Mouse (Mus musculus): ENCODE results near the gene Fry. TPM values are rescaled to one million over a fixed set of nuclear protein-coding genes. Genes with fewer than 3 reads are reported as not detected.

Fry gene
- polyA plus RNA-seq, 1 experiment, result not detected

GRCm38 (mm10) chr5:150340944-150341343 lies 222.5 kb downstream of the Fry start:
- no peak for TF ChIP-seq GATA1 (IDR thresholded peaks at IDR 0.05; ENCODE audit: low read length)

- TF ChIP-seq GATA1 (IDR thresholded peaks at IDR 0.05; ENCODE audit: low read length), result no peak
Measured at GRCm38 (mm10) chr5:150342139-150342538, 223.7 kb downstream of the Fry start.

GRCm38 (mm10) chr5:150345946-150346345 lies 227.5 kb downstream of the Fry start:
- no peak for TF ChIP-seq GATA1 (IDR thresholded peaks at IDR 0.05; ENCODE audit: low read length)

- no peak for TF ChIP-seq GATA1 (IDR thresholded peaks at IDR 0.05; ENCODE audit: low read length)
Measured at GRCm38 (mm10) chr5:150346378-150346777, 227.9 kb downstream of the Fry start.

GRCm38 (mm10) chr5:150347845-150348244 lies 229.4 kb downstream of the Fry start:
- TF ChIP-seq GATA1 (IDR thresholded peaks at IDR 0.05; ENCODE audit: low read length), result no peak

GRCm38 (mm10) chr5:150348302-150348701 lies 229.9 kb downstream of the Fry start:
- no peak for TF ChIP-seq GATA1 (IDR thresholded peaks at IDR 0.05; ENCODE audit: low read length)

GRCm38 (mm10) chr5:150351191-150351590 lies 232.7 kb downstream of the Fry start:
- TF ChIP-seq GATA1 (IDR thresholded peaks at IDR 0.05; ENCODE audit: low read length), result no peak

GRCm38 (mm10) chr5:150358671-150359070 lies 240.2 kb downstream of the Fry start:
- no peak for TF ChIP-seq GATA1 (IDR thresholded peaks at IDR 0.05; ENCODE audit: low read length)

- no peak for TF ChIP-seq GATA1 (IDR thresholded peaks at IDR 0.05; ENCODE audit: low read length)
Measured at GRCm38 (mm10) chr5:150362241-150362640, 243.8 kb downstream of the Fry start.

GRCm38 (mm10) chr5:150364621-150365020 lies 246.2 kb downstream of the Fry start:
- TF ChIP-seq GATA1 (IDR thresholded peaks at IDR 0.05; ENCODE audit: low read length), result no peak

GRCm38 (mm10) chr5:150367027-150367426 lies 248.6 kb downstream of the Fry start:
- TF ChIP-seq GATA1 (IDR thresholded peaks at IDR 0.05; ENCODE audit: low read length), result no peak

GRCm38 (mm10) chr5:150370291-150370690 lies 251.8 kb downstream of the Fry start:
- TF ChIP-seq GATA1 (IDR thresholded peaks at IDR 0.05; ENCODE audit: low read length), result no peak

GRCm38 (mm10) chr5:150370895-150371294 lies 252.4 kb downstream of the Fry start:
- no peak for TF ChIP-seq GATA1 (IDR thresholded peaks at IDR 0.05; ENCODE audit: low read length)

GRCm38 (mm10) chr5:150372956-150373355 lies 254.5 kb downstream of the Fry start:
- no peak for TF ChIP-seq GATA1 (IDR thresholded peaks at IDR 0.05; ENCODE audit: low read length)

- TF ChIP-seq GATA1 (IDR thresholded peaks at IDR 0.05; ENCODE audit: low read length), result no peak
Measured at GRCm38 (mm10) chr5:150374778-150375559, 256.5 kb downstream of the Fry start.

GRCm38 (mm10) chr5:150378586-150378985 lies 260.1 kb downstream of the Fry start:
- TF ChIP-seq GATA1 (IDR thresholded peaks at IDR 0.05; ENCODE audit: low read length), result no peak

- TF ChIP-seq GATA1 (IDR thresholded peaks at IDR 0.05; ENCODE audit: low read length), result no peak
Measured at GRCm38 (mm10) chr5:150380767-150381166, 262.3 kb downstream of the Fry start.

All from G1E-ER4 (cell line).